Mouse (Mus musculus) embryo, embryonic 10 days (tissue): ENCODE measurements around the gene Gm13101.
"Not testable (repeated sequence)": the region's sequence is repeated elsewhere in the genome, so short reads cannot be mapped to it uniquely, and the experiment has no call there.

ENCODE experiments used
- DNase-seq: peaks from one replicate; pipeline ENCODE4 v3.0.0-alpha.2; 2015; ENCODE audit warnings: low spot score

Gene Gm13101

GRCm38 (mm10) chr4:143966850-143967249 lies at the start of gene Gm13101:
TSS of gene Gm13101 (minus strand) at chr4:143966950.
- DNase-seq, result not testable (repeated sequence)

DNA sequence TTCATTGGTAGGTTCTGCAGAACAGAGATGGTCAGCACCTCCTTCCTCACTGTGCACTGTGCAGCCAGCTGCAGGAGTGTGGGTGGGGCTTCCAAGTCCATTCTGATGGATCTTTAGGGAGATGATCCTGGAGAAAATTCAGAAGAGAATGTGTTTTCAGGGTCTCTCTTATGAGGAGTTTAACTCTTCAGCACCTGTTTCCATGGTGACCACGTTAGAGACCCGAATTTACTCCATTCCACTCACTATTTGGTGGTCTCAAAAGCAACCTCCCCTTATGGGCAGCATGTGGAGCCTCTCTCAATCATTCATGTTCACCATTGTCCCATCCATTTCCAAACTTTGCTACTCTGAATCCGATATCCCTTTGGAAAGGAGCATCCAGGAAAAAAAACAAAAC lies 27.5 kb upstream of the Gm13101 start, which contains the start of gene Pramef17:
Gene Pramef17, minus strand, starts transcription at position 101 of the 400 bp plus-strand sequence.
- not testable (repeated sequence) for DNase-seq

- not testable (repeated sequence) for DNase-seq
Measured at GRCm38 (mm10) chr4:143988126-143988525, 21.4 kb upstream of the Gm13101 start.

- not testable (repeated sequence) for DNase-seq
Measured at GRCm38 (mm10) chr4:143987475-143987941, 20.8 kb upstream of the Gm13101 start.

DNA sequence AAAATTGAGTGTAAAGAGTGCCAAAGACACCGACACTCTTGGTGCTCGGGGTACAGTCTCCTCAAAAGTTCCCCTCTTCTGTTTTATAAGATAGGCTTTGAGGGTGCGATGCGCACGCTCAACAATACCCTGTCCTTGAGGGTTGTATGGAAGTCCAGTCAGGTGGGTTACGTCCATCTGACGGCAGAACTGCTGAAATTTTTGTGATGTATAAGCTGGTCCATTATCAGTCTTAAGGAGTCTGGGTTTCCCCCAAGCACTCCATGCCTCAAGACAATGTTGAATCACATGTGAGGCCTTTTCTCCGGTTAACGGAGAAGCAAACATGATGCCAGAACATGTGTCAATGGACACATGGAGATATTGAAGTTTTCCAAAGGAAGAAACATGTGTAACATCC lies 19.0 kb upstream of the Gm13101 start:
- not testable (repeated sequence) for DNase-seq

DNA sequence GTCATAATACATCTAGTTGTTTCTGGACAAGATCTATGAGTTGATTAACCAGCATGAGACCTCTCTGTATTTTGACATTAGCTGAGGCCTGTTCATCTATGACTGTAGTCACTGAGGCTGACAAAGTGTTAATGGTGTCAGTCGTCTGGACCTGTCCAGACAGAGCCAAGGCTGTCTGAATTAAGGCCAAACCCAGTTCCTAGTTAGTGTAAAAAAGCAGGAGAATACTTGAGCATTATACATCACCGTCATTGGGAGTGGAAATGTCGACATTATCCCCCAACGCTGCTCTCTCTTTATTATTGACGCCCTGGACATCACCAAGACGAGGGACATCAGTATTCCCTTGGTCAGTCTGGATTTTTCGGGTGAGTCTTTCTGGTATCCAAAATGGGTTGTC lies 18.4 kb upstream of the Gm13101 start:
- not testable (repeated sequence) for DNase-seq

GRCm38 (mm10) chr4:143983446-143983845 lies 16.7 kb upstream of the Gm13101 start:
- DNase-seq, result not testable (repeated sequence)

DNA sequence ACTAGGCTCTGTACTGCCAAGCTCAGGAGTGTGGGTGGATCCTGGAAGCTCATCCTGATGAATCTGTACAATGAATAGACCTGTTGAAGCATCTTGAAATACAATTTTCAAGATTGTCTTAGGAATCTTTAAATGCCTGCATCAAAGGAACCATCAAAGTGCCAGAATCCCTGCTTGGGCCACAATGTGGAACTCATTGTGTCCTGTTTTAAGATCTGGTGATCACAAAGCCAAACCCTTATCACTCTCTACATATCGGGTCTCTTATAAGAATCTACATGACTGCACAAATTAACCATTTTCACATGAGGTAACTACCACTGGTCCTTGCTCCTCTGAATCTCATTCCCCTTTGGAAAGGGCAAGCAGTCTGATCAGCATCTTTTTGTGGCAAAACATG lies 15.8 kb downstream of the Gm13101 start, which contains the start of gene Pramef25:
Gene Pramef25, minus strand, starts transcription at position 101 of the 400 bp plus-strand sequence.
- not testable (repeated sequence) for DNase-seq
